Mouse (Mus musculus) left cerebral cortex, adult 2 months (tissue): ENCODE measurements around the gene Arhgap20. TPM values are rescaled to one million over a fixed set of nuclear protein-coding genes. Genes with fewer than 3 reads are reported as not detected.

Experiments used
- DNase-seq, 2 experiments: peaks; one replicate each; pipeline ENCODE4 v3.0.0; 2021 to 2022; ENCODE audit warnings: low spot score in 2 of 2, mixed read lengths in 1 of 2; ENCODE audit errors: extremely low spot score in 1 of 2
- H3K27ac ChIP-seq: fragments of 200-600 bp; 2 replicates; pipeline ENCODE4 v1.8.1; 2022
- H3K4me3 ChIP-seq: fragments of 200-600 bp; 2 replicates; pipeline ENCODE4 v1.8.1; 2022
- CTCF ChIP-seq: fragments of 200-600 bp; IDR thresholded peaks from 2 replicates; pipeline ENCODE4 v1.8.1; 2022; ENCODE audit warnings: antibody characterized with exemption, mild to moderate bottlenecking, moderate library complexity
- intact Hi-C: fragments of 180-260 bp; cut with DNase I; formaldehyde crosslinking; loops from one replicate; pipeline ENCODE4 v1.15.1; 2025
- total RNA-seq, 2 experiments: library from RNA; stranded (reverse); gene quantifications; 2 replicates each; pipeline ENCODE4 v1.2.3; 2021

Gene Arhgap20
- total RNA-seq, 2 experiments from 2014 or later = 77.0 to 89.4 TPM

- no peak; the same call in 1 of the 2 replicates for TF ChIP-seq CTCF
- Histone ChIP-seq H3K4me3 (peak overlapping the region; percentile 96), H3K27ac (peak overlapping the region; percentile 98)
- peak; percentile 44 to 61 for DNase-seq
- intact Hi-C loops = loop anchor here (2.0 to 5.0 kb wide), 4 partner anchors 142 to 323 kb away; no protein-coding TSS in a partner anchor
Observed at GRCm38 (mm10) chr9:51765417-51766174, 459 bp downstream of the Arhgap20 start.

GRCm38 (mm10) chr9:51766175-51767062, 1.3 kb downstream of the Arhgap20 start:
- Histone ChIP-seq H3K27ac (peak overlapping the region; percentile 98), H3K4me3 (peak overlapping the region; percentile 96)
- intact Hi-C loops = loop anchor here (5.0 kb wide), 2 partner anchors 141 to 186 kb away; no protein-coding TSS in a partner anchor
- no peak for DNase-seq
- no peak for TF ChIP-seq CTCF

- TF ChIP-seq CTCF = no peak
- intact Hi-C loops = no loop called here
- no peak for DNase-seq
- Histone ChIP-seq H3K4me3 (no peak overlapping the region), H3K27ac (no peak overlapping the region)
Observed at GRCm38 (mm10) chr9:51774201-51774600, 9.1 kb downstream of the Arhgap20 start.

GRCm38 (mm10) chr9:51776459-51776858, 11.3 kb downstream of the Arhgap20 start:
- Histone ChIP-seq H3K27ac (no peak overlapping the region), H3K4me3 (no peak overlapping the region)
- DNase-seq = no peak
- no peak for TF ChIP-seq CTCF
- intact Hi-C loops = no loop called here

- DNase-seq = no peak
- H3K4me3 ChIP-seq = no peak overlapping the region
- intact Hi-C loops = no loop called here
- peak; percentile 48 for TF ChIP-seq CTCF
- no peak overlapping the region for H3K27ac ChIP-seq
Observed at GRCm38 (mm10) chr9:51777180-51777579, 12.0 kb downstream of the Arhgap20 start.

- no peak overlapping the region for H3K4me3 ChIP-seq
- H3K27ac ChIP-seq = no peak overlapping the region
- intact Hi-C loops = no loop called here
- no peak for DNase-seq
- TF ChIP-seq CTCF = no peak
Observed at GRCm38 (mm10) chr9:51779232-51779631, 14.1 kb downstream of the Arhgap20 start.

GRCm38 (mm10) chr9:51781092-51781491, 16.0 kb downstream of the Arhgap20 start:
- Histone ChIP-seq H3K4me3 (no peak overlapping the region), H3K27ac (no peak overlapping the region)
- no peak for TF ChIP-seq CTCF
- intact Hi-C loops = loop anchor here (5.0 kb wide), 1 partner anchor 171 kb away; no protein-coding TSS in a partner anchor
- no peak for DNase-seq

- intact Hi-C loops = no loop called here
- TF ChIP-seq CTCF = peak; percentile 38
- Histone ChIP-seq H3K4me3 (no peak overlapping the region), H3K27ac (no peak overlapping the region)
- DNase-seq = no peak
Observed at GRCm38 (mm10) chr9:51787380-51787779, 22.2 kb downstream of the Arhgap20 start.

GRCm38 (mm10) chr9:51788466-51788865, 23.3 kb downstream of the Arhgap20 start:
- no peak for TF ChIP-seq CTCF
- no peak for DNase-seq
- intact Hi-C loops = no loop called here
- H3K27ac ChIP-seq = no peak overlapping the region
- H3K4me3 ChIP-seq = no peak overlapping the region

- intact Hi-C loops = no loop called here
- DNase-seq = no peak
- H3K4me3 ChIP-seq = no peak overlapping the region
- H3K27ac ChIP-seq = no peak overlapping the region
- TF ChIP-seq CTCF = no peak
Observed at GRCm38 (mm10) chr9:51795206-51795605, 30.1 kb downstream of the Arhgap20 start.

- DNase-seq = no peak
- intact Hi-C loops = no loop called here
- Histone ChIP-seq H3K27ac (no peak overlapping the region), H3K4me3 (no peak overlapping the region)
- no peak for TF ChIP-seq CTCF
Observed at GRCm38 (mm10) chr9:51798251-51798650, 33.1 kb downstream of the Arhgap20 start.

GRCm38 (mm10) chr9:51799156-51799555, 34.0 kb downstream of the Arhgap20 start:
- TF ChIP-seq CTCF = no peak
- no peak overlapping the region for H3K4me3 ChIP-seq
- no peak overlapping the region for H3K27ac ChIP-seq
- intact Hi-C loops = no loop called here
- no peak for DNase-seq
